18 mouse cellular contexts compared by ENCODE assay signal in genomic region chr4:54353657-54354390, GRCm38 (mm10).
A peak's percentile ranks its signal among the peaks of the same experiment; 100 is the strongest.
DNase-seq lines count a peak whose midpoint lies in the region; ATAC-seq lines count a peak whose summit lies in the region.
"Had no signal": no experiment of that assay in that cellular context is flagged by ENCODE, and none has a peak within 500 bp of the region (broad histone marks: within the 10 kb centered on the region; RNA-seq: fewer than 3 reads in every experiment).

No protein-coding gene starts in this region.

- ATAC-seq in midbrain, embryonic 11.5 days (ENCODE audit: low FRiP score): peak; percentile 64; the same call in 1 of the 2 replicates
- ATAC-seq in midbrain, embryonic 15.5 days (replicated peaks): no peak
- ATAC-seq in forebrain, embryonic 15.5 days (replicated peaks): peak; percentile 41
- ATAC-seq in midbrain, embryonic 12.5 days (ENCODE audit: low FRiP score, low read depth): peak; percentile 41; the same call in 1 of the 2 replicates
- ATAC-seq in erythroid progenitor cell, adult 5-6 weeks (replicated peaks; ENCODE audit: low FRiP score, poor library complexity, severe bottlenecking): no peak

- no peak overlapping the region for H3K4me3 ChIP-seq in midbrain, embryonic 11.5 days (ENCODE audit: low read depth, low read length)
- no peak overlapping the region for H3K4me3 ChIP-seq in midbrain, embryonic 15.5 days
- no peak overlapping the region for H3K4me3 ChIP-seq in forebrain, embryonic 15.5 days
- no peak overlapping the region for H3K4me3 ChIP-seq in midbrain, embryonic 12.5 days
- H3K4me3 ChIP-seq: limb, embryonic 12.5 days; liver, embryonic 13.5 days; lung, embryonic 15.5 days; stomach, embryonic 15.5 days had no signal

- no peaks in the 10 kb centered on the region for H3K36me3 ChIP-seq in midbrain, embryonic 11.5 days (ENCODE audit: control insufficient read depth, insufficient read depth, low read length)
- H3K36me3 ChIP-seq in midbrain, embryonic 15.5 days (replicated peaks): no peaks in the 10 kb centered on the region
- H3K36me3 ChIP-seq in forebrain, embryonic 15.5 days: no peaks in the 10 kb centered on the region
- H3K36me3 ChIP-seq in midbrain, embryonic 12.5 days: no peaks in the 10 kb centered on the region
- H3K36me3 ChIP-seq: limb, embryonic 12.5 days; liver, embryonic 13.5 days; lung, embryonic 15.5 days; stomach, embryonic 15.5 days had no signal

- WGBS in midbrain, embryonic 11.5 days: 59% methylated on average over 8 of the region's 8 CpGs
- 47% methylated on average over 8 of the region's 8 CpGs for WGBS in midbrain, embryonic 15.5 days
- WGBS in forebrain, embryonic 15.5 days: 48% methylated on average over 8 of the region's 8 CpGs
- WGBS in midbrain, embryonic 12.5 days: 55% methylated on average over 8 of the region's 8 CpGs

- H3K4me1 ChIP-seq in midbrain, embryonic 11.5 days (ENCODE audit: control insufficient read depth, insufficient read depth, low read length): peaks cover 6% of the 10 kb centered on the region; the same call in 1 of the 2 replicates
- H3K4me1 ChIP-seq in midbrain, embryonic 15.5 days: no peaks in the 10 kb centered on the region
- H3K4me1 ChIP-seq in forebrain, embryonic 15.5 days: peaks cover 16% of the 10 kb centered on the region
- H3K4me1 ChIP-seq in midbrain, embryonic 12.5 days: peaks cover 14% of the 10 kb centered on the region
- H3K4me1 ChIP-seq: limb, embryonic 12.5 days; liver, embryonic 13.5 days; lung, embryonic 15.5 days; stomach, embryonic 15.5 days had no signal

- no peaks in the 10 kb centered on the region for H3K27me3 ChIP-seq in midbrain, embryonic 11.5 days (ENCODE audit: control insufficient read depth, insufficient read depth, low read length)
- no peaks in the 10 kb centered on the region for H3K27me3 ChIP-seq in midbrain, embryonic 15.5 days (replicated peaks)
- H3K27me3 ChIP-seq in forebrain, embryonic 15.5 days: no peaks in the 10 kb centered on the region
- H3K27me3 ChIP-seq in midbrain, embryonic 12.5 days: no peaks in the 10 kb centered on the region
- H3K27me3 ChIP-seq: limb, embryonic 12.5 days; liver, embryonic 13.5 days; lung, embryonic 15.5 days; stomach, embryonic 15.5 days had no signal

- no peak overlapping the region for H3K4me2 ChIP-seq in midbrain, embryonic 11.5 days
- no peak overlapping the region for H3K4me2 ChIP-seq in midbrain, embryonic 15.5 days
- H3K4me2 ChIP-seq in forebrain, embryonic 15.5 days (replicated peaks): no peak overlapping the region
- H3K4me2 ChIP-seq in midbrain, embryonic 12.5 days (replicated peaks): no peak overlapping the region
- H3K4me2 ChIP-seq: limb, embryonic 12.5 days; liver, embryonic 13.5 days; lung, embryonic 15.5 days; stomach, embryonic 15.5 days had no signal

- H3K9me3 ChIP-seq in midbrain, embryonic 11.5 days (ENCODE audit: control insufficient read depth, low read length): no peaks in the 10 kb centered on the region
- no peaks in the 10 kb centered on the region for H3K9me3 ChIP-seq in midbrain, embryonic 15.5 days
- H3K9me3 ChIP-seq in forebrain, embryonic 15.5 days: no peaks in the 10 kb centered on the region
- H3K9me3 ChIP-seq in midbrain, embryonic 12.5 days: no peaks in the 10 kb centered on the region
- H3K9me3 ChIP-seq: limb, embryonic 12.5 days; liver, embryonic 13.5 days; lung, embryonic 15.5 days; stomach, embryonic 15.5 days had no signal

- no peak for DNase-seq in midbrain, embryonic 11.5 days (ENCODE audit: low spot score, missing footprints)
- DNase-seq in cerebellum, adult 11 months: no peak
- no peak for DNase-seq in yolk sac, embryonic 10.5 days (ENCODE audit: low spot score)
- DNase-seq: adrenal gland, postnatal 14 days; cerebellum, adult 8-10 months; gastrocnemius, postnatal 25 days; kidney, adult 18-20 months; kidney, postnatal 10 days; layer of hippocampus, adult 9-11 months; liver, embryonic 13.5 days; thymus, postnatal 25 days had no signal

- H3K9ac ChIP-seq in midbrain, embryonic 11.5 days (ENCODE audit: low read length): no peak overlapping the region
- no peak overlapping the region for H3K9ac ChIP-seq in midbrain, embryonic 15.5 days
- no peak overlapping the region for H3K9ac ChIP-seq in forebrain, embryonic 15.5 days (replicated peaks)
- H3K9ac ChIP-seq in midbrain, embryonic 12.5 days (replicated peaks): no peak overlapping the region
- H3K9ac ChIP-seq: limb, embryonic 12.5 days; liver, embryonic 13.5 days; lung, embryonic 15.5 days; stomach, embryonic 15.5 days had no signal

- H3K27ac ChIP-seq in midbrain, embryonic 11.5 days (ENCODE audit: low read depth, low read length): peak overlapping the region; percentile 3; the same call in 1 of the 2 replicates
- no peak overlapping the region for H3K27ac ChIP-seq in midbrain, embryonic 15.5 days
- peak overlapping the region; percentile 84 for H3K27ac ChIP-seq in forebrain, embryonic 15.5 days (replicated peaks)
- H3K27ac ChIP-seq in midbrain, embryonic 12.5 days (replicated peaks): peak overlapping the region; percentile 72
- H3K27ac ChIP-seq: limb, embryonic 12.5 days; liver, embryonic 13.5 days; lung, embryonic 15.5 days; stomach, embryonic 15.5 days had no signal

Comparison
In these comparisons a context has a peak if more than half of its experiments do, and no peak if none do; other contexts are left out.
1. ATAC-seq: peak in midbrain, embryonic 11.5 days (single experiment), forebrain, embryonic 15.5 days (single experiment) and midbrain, embryonic 12.5 days (single experiment); none in midbrain, embryonic 15.5 days (single experiment) and erythroid progenitor cell, adult 5-6 weeks (single experiment).